Mouse (Mus musculus) right cerebral cortex, postnatal 14 days (tissue): ENCODE results near the gene Tmem161b.
"Not testable (repeated sequence)": the region's sequence is repeated elsewhere in the genome, so short reads cannot be mapped to it uniquely, and the experiment has no call there.

Experiments
- DNase-seq: peaks from one replicate; pipeline ENCODE4 v3.0.0; 2022

Tmem161b gene

DNA sequence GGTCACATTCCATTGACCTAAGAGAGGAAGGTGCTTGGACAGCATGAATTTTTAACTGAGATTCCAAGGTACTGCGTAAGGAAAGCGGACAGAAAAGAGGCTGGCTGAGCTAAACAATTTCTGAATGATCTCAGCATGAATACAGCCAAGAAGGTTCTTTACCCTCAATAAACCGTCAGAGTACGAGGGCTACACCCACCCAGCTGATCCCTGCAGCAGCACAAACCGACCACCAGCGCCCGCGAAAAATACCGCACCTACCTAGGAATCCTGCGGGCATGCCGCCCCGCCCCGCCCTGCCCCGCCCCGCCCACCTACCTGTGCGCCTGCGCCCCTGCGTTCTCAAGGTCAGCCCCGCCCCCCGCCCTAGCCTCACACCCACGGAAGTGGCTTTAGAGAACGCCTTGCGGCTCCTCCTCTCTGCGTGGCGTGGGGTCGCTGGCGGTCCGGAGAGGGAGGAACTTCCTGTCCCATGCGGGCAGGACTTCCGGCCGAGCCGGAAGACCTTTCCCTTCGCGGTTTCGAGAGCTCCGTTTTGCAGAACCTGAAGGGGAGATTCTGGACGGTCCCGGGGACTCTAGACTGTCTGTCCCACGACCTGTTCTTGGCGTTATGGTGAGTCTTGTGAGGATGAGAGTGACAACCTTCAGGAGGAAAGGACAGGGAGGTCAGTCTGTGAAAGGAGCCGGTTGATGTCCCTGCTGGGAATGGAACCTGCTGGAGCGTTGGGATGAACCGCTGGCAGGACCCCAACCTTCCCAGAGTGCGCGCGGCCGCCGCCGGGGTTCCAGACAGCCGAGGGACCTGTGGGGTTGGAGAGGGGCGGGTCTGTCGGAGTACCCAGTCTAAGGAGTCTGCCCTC lies at the start of gene Tmem161b:
Gene Tmem161b (plus strand): TSS at position 477 of the 862 bp plus-strand sequence.
- peak; percentile 87 for DNase-seq

DNA sequence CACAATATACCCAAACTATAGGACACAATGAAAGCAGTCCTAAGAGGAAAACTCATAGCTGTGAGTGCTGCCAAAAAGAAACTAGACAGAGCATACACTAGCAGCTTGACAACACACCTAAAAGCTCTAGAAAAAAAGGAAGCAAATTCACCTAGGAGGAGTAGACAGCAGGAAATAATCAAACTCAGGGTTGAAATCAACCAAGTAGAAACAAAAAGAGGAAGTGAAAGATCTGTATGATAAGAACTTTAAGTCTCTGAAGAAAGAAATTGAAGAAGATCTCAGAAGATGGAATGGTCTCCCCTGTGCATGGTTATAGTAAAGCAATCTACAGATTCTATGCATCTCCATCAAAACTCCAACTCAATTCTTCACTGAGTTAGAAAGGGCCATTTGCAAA lies 36.3 kb upstream of the Tmem161b start:
- DNase-seq: not testable (repeated sequence)

DNA sequence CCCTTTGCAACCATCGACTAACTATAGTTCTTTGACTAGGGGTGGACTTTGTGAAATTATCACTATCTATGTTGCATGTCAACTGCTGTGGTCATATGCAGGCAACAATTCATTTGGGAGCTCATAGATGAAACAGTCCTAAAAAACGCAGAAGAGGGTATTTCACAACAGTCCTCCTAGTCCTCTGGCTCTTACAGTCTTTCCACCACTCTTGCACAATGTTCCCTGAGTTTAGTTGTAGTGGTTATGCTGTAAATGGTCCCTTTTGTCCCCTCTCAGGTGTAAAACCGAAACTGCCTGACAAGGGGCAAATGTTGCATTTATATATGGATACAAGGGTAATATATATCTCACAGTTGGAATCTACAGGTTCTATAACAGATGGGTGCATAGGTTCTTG lies 29.4 kb upstream of the Tmem161b start:
- DNase-seq: no peak

DNA sequence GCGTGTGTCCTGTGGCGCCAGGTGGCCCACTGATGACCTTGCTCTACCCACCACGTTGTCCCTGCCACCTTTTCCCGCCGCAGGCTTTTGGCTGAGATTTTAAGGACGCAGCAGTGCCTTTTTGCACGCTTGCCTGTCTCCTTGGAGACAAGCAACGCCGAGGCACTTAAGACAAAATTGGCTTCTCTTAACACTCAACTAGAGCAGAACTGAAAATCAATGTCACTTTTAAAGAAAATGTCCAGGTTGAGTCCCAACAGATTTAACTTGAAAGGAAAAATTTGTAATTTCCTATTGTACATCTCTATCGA lies 541 bp downstream of the Tmem161b start:
- DNase-seq: no peak

- no peak for DNase-seq
These were observed 922 bp downstream of the Tmem161b start for GRCm38 (mm10) chr13:84223018-84223417.

- DNase-seq: no peak
These were observed 11.9 kb downstream of the Tmem161b start for GRCm38 (mm10) chr13:84234019-84234418.

DNA sequence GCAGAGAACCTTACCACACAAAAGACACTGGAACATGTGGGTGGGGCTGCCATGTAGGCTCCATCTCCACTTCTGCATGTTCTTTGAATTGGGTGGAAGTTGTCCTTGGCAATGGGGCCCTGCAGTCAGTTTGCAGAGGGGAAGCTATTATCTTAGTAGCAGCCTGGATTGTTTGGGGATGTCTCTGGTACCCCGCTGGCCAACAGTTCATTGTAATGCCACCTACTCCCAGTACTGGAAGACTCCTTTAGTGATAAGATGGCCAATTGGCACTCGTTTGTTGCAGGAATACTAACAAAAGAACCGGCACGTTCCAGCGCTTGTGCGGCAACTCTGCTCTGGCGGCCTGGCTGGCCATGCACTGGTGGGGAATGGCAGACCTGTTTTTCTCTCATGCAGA lies 14.7 kb downstream of the Tmem161b start:
- no peak for DNase-seq

- DNase-seq: no peak
These were observed 16.1 kb downstream of the Tmem161b start for GRCm38 (mm10) chr13:84238184-84238583.

DNA sequence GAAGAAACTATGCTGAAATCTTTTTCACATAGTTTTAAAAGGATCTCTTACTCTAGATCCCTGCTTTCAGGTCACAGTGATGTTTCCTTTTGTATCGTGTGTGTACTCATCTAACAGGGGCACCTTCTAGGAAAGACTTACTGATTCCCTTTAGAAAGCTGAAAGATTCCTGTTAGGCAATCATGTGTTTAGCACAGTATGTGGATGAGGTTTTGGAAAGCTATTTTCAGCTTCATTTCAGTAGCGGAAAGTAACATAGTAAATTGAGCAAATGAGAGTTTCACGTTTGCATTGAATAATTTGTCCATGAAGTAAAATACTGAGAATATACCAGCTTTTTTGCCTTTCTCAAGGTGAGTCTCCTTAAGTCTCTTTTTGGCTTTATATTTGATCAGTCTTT lies 26.0 kb downstream of the Tmem161b start:
- no peak for DNase-seq

GRCm38 (mm10) chr13:84251295-84251694 lies 29.2 kb downstream of the Tmem161b start:
- DNase-seq: no peak

- DNase-seq: no peak
These were observed 33.0 kb downstream of the Tmem161b start for GRCm38 (mm10) chr13:84255047-84255446.

GRCm38 (mm10) chr13:84264418-84264817 lies 42.3 kb downstream of the Tmem161b start:
- DNase-seq: not testable (repeated sequence)

DNA sequence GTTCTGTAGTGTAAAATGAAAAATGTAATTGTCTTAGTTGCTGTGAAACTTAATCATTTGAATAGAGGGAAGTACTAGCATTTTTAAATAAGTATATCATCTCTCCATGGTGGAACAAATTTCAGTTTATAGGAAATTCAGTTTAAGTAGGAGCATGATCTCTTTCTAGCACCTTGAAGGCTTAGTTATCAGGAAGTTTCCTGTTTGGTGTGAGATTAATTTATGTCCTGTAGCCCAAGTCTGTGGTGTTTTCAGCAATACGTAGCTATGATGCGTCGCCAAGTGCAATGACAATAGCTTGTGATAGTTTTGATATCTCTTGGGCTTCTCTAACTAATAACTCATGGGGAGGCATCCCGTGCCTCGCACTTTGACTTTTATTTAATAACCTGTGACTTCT lies 54.1 kb downstream of the Tmem161b start:
- no peak for DNase-seq

- DNase-seq: no peak
These were observed 58.3 kb downstream of the Tmem161b start for GRCm38 (mm10) chr13:84280352-84280751.

DNA sequence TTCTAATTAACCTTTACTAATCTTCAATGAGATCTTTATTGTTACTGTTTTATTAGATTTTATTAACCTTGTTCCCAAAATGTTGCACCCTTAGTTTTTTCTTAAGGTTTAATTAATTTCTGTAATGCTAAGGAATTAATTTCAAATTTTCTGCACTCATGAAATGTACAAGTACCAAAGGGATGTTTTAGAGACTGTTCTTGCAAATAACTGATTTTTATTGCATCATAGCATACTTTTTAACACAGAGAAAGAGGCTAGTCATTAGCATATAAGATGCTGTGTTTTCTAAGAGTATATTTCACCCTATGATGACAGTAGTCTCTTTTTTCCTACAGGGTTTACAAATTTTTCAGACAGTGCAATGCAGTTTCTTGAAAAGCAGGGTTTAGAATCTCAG lies 60.9 kb downstream of the Tmem161b start:
- no peak for DNase-seq

DNA sequence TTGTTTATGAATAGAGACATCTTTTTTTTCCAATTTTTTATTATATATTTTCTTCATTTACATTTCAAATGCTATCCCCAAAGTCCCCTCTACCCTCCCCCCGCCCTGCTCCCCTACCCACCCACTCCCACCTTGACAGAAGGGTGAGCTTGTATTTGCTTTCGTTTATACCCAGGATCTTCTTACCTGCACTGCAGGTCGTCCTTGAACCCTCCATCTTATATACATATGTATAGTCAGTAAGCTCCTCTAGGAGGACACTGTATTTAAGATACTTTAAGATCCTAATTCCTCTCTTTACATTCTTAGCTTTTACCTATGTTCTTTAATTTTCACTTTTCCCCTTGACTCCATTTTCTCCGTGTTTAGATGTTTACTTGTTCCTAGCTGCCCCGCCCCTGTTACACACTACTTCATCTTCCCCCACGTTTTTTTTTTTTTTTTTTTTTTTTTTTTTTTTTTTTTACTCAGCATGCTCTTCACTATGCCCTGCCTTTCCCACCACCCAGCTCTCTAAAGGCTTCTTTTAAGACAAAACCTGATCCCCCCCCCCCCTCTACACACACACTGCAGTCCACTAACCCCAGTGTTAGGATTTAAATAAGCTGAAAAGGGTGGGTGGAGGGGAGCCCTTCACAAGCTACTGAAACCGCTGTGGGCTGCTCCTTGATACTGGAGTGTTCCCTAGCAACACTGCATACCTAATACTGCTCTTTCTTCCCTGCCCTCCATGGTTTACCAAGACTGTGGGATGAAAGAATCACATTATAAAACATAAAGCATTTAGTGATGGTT lies 62.9 kb downstream of the Tmem161b start:
- DNase-seq: no peak

DNA sequence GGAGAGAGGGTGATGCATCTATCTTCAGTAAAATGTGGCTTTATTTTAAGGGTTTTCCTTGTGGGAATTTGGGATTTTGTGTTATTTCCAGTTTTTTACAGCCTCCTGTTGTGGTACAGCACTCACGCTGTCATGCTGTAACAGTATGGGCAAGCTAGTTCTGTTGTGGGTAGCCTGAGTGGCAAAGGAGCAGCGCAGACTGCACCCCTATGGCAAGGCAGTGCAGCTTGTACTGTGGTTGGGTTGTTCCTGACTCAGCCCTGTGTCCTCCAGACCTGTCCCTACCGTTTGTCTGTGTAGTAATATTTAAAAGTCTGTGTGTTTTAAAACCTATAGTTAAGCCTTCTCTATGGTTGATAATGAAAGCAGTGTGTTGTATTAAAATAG lies 63.5 kb downstream of the Tmem161b start:
- no peak for DNase-seq

DNA sequence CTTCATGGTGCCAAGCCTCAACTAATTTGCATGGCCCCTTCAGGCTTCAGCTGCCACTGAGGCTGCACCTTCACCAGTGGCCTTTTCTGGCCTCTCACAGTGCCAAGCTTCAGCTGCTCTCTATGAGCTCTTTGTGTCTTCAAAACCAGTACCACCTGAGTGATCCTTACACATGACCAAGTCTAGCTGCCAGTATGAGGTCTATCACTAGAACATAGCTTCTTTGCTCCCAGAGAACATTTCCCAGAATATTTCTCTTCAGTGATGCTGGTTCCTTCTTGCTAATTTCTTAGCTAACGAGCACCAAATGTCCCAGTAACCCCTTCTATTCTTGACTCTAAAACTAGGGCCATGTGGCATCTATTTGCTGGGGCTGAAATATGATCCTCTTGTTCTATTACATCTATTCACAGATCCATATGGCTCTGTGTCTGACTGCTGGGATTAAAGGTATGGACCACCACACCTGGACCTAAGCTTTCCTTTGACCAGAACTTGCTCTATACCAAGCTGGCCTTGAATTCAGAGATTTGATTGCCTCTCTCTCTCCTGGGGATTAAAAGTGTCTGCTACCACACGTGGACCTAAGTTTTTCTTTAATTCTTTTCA lies 77.5 kb downstream of the Tmem161b start:
- no peak for DNase-seq

GRCm38 (mm10) chr13:84343272-84343671 lies 121.2 kb downstream of the Tmem161b start:
- no peak for DNase-seq

DNA sequence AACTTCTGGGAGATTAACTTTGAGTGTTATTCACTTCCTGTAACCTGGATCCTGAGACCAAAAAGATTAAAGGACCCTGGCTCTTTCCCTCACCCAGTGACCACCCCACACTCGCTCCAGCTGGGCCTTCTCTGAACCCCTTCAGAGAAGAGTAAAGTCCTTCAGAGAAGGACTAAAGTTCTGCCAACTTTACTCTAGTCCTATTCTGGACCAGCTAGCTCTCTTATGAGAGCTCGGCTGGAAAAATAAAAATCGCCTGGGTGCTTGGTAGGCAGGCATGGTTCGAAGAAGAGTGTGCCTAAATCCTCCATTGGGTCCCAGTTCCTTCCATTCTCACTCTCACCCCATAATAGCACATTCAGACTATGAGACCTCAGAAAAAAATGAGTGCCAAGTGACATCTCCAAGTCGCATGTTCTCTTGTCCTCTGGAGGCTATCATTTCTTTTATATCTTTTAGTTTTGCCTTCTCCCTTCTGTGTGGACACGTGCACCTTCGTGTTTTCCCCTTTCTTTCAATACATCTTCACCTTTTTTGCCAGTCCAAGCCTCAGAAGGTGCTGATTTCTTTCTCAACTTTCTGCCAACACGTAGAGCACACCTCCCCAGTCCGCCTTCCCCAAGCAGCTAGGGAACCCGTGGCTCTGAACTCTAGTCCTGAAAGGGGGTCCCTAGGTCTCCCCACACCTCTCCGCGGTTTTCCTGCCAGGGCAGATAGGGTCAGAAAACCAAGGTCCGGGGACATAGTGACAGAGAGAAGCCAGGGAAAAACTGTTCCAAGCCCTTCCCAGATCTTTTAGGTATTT lies 121.8 kb downstream of the Tmem161b start:
- DNase-seq: no peak

- no peak for DNase-seq
These were observed 122.6 kb downstream of the Tmem161b start for GRCm38 (mm10) chr13:84344711-84345110.

- DNase-seq: peak; percentile 18
These were observed 123.0 kb downstream of the Tmem161b start for GRCm38 (mm10) chr13:84345114-84345513.
